Mouse (Mus musculus) testis, adult 2 months (tissue): ENCODE measurements around the gene Arfip2.

Experiments
- CTCF ChIP-seq: fragments of 200-500 bp; IDR thresholded peaks from 2 replicates; pipeline ENCODE4 v1.5.1; 2012; ENCODE audit warnings: low read depth, mild to moderate bottlenecking, inconsistent platforms, low read length, moderate library complexity; ENCODE audit not compliant: control insufficient read depth, insufficient read depth, insufficient replicate concordance
- POLR2A ChIP-seq: fragments of 200-500 bp; IDR thresholded peaks from 2 replicates; pipeline ENCODE4 v1.6.1; 2012; ENCODE audit warnings: low read depth, mild to moderate bottlenecking, inconsistent platforms, low read length, moderate library complexity; ENCODE audit not compliant: control insufficient read depth

- no peak for TF ChIP-seq CTCF
- TF ChIP-seq POLR2A: no peak
These were observed 11.6 kb downstream of the Arfip2 start for GRCm38 (mm10) chr7:105628633-105629032.
